Mouse (Mus musculus): ENCODE measurements at regions not wholly inside any gene's neighbourhood (a gene's known extent, or its start where the extent isn't known, plus 50 kb on each side); places are given as distances from the start of the nearest gene placed in this dataset.

GRCm38 (mm10) chr6:93113361-93113760, 170.1 kb upstream of the Adamts9 start:
- TF ChIP-seq KAT2A (conservative IDR thresholded peaks at IDR 0.05; ENCODE audit: low read depth, low read length) (no peak), POLR2A (IDR thresholded peaks at IDR 0.05; ENCODE audit: control insufficient read depth in 1 of 2, insufficient read depth in 1 of 2, low read depth in 1 of 2, low read length in 2 of 2, poor library complexity in 1 of 2) (no peak), NELFE (IDR thresholded peaks at IDR 0.05; ENCODE audit: low read depth, low read length) (no peak), GATA1 (IDR thresholded peaks at IDR 0.05; ENCODE audit: low read depth, low read length) (no peak), TBP (IDR thresholded peaks at IDR 0.05; ENCODE audit: low read depth, low read length) (no peak), ETS1 (IDR thresholded peaks at IDR 0.05; ENCODE audit: low read depth, low read length) (no peak), SMC3 (IDR thresholded peaks at IDR 0.05; ENCODE audit: low read depth, low read length) (no peak), CHD1 (IDR thresholded peaks at IDR 0.05; ENCODE audit: low read depth, low read length) (no peak), UBTF (IDR thresholded peaks at IDR 0.05; ENCODE audit: borderline replicate concordance, insufficient read depth, low read depth, low read length) (no peak), E2F4 (IDR thresholded peaks at IDR 0.05; ENCODE audit: borderline replicate concordance, low read depth, low read length) (no peak)
- no peaks in the 10 kb centered on the region for H3K4me1 ChIP-seq (ENCODE audit: control insufficient read depth in 1 of 2, insufficient read depth in 2 of 2, low read length in 2 of 2)
- no peaks in the 10 kb centered on the region for H3K27me3 ChIP-seq (ENCODE audit: control insufficient read depth in 1 of 2, insufficient read depth in 2 of 2, low read length in 2 of 2)
- DNase-seq (ENCODE audit: low read depth, low spot score) = no peak
- H3K9me3 ChIP-seq (replicated peaks; ENCODE audit: insufficient read depth, low read length) = no peaks in the 10 kb centered on the region
- no peak overlapping the region for H3K9ac ChIP-seq (ENCODE audit: control insufficient read depth, low read depth, low read length, poor library complexity, severe bottlenecking)
- no peak overlapping the region for H3K27ac ChIP-seq (ENCODE audit: control insufficient read depth, low read depth, low read length)
- no peaks in the 10 kb centered on the region for H3K79me2 ChIP-seq (ENCODE audit: control insufficient read depth, insufficient read depth, low read length, poor library complexity)
- no peaks in the 10 kb centered on the region for H3K36me3 ChIP-seq (ENCODE audit: control insufficient read depth in 1 of 2, insufficient read depth in 2 of 2, low read length in 2 of 2)
- no peak overlapping the region for H3K4me3 ChIP-seq (ENCODE audit: control insufficient read depth in 1 of 2, insufficient read depth in 1 of 2, low read depth in 2 of 2, low read length in 2 of 2)

GRCm38 (mm10) chr6:93094730-93095360, 151.6 kb upstream of the Adamts9 start:
- Histone ChIP-seq H3K79me2 (ENCODE audit: control insufficient read depth, insufficient read depth, low read length, poor library complexity) (no peaks in the 10 kb centered on the region), H3K9ac (ENCODE audit: control insufficient read depth, low read depth, low read length, poor library complexity, severe bottlenecking) (no peak overlapping the region), H3K36me3 (ENCODE audit: control insufficient read depth in 1 of 2, insufficient read depth in 2 of 2, low read length in 2 of 2) (no peaks in the 10 kb centered on the region), H3K4me1 (ENCODE audit: control insufficient read depth in 1 of 2, insufficient read depth in 2 of 2, low read length in 2 of 2) (no peaks in the 10 kb centered on the region), H3K9me3 (replicated peaks; ENCODE audit: insufficient read depth, low read length) (no peaks in the 10 kb centered on the region), H3K27me3 (ENCODE audit: control insufficient read depth in 1 of 2, insufficient read depth in 2 of 2, low read length in 2 of 2) (no peaks in the 10 kb centered on the region), H3K27ac (ENCODE audit: control insufficient read depth, low read depth, low read length) (no peak overlapping the region), H3K4me3 (ENCODE audit: control insufficient read depth in 1 of 2, insufficient read depth in 1 of 2, low read depth in 2 of 2, low read length in 2 of 2) (no peak overlapping the region)
- TF ChIP-seq MAFK (IDR thresholded peaks at IDR 0.05; ENCODE audit: borderline replicate concordance, low read depth, low read length) (no peak), MEF2A (IDR thresholded peaks at IDR 0.05; ENCODE audit: extremely low read depth, insufficient replicate concordance, low read depth, low read length, poor library complexity, severe bottlenecking) (no peak), KAT2A (conservative IDR thresholded peaks at IDR 0.05; ENCODE audit: low read depth, low read length) (no peak), MYC (IDR thresholded peaks at IDR 0.05; ENCODE audit: low read depth, low read length) (no peak), EP300 (IDR thresholded peaks at IDR 0.05; ENCODE audit: low read depth in 1 of 2, low read length in 2 of 2) (no peak), NELFE (IDR thresholded peaks at IDR 0.05; ENCODE audit: low read depth, low read length) (no peak)
- DNase-seq (ENCODE audit: low read depth, low spot score) = no peak

DNA sequence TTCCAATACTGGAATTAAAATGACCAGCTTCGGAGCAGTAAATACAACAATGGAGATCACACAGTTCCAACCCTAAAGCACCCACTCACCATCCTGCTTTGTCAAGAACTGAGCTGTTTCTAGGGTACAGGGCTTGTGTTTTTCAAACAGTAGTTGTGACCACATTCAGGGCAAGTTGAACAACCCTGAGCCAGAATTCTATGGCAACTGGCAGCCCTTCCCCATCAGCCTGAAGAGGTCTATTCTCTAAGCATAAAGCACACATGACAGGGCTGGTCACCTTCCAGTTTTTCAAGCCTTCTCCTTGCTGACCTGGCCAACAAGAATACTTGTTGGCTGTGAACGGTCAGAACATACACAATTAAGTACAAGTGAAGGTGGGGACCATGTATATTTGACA, 150.5 kb upstream of the Adamts9 start:
- H3K27ac ChIP-seq (ENCODE audit: control insufficient read depth, low read depth, low read length) = no peak overlapping the region
- no peak overlapping the region for H3K4me3 ChIP-seq (ENCODE audit: control insufficient read depth in 1 of 2, insufficient read depth in 1 of 2, low read depth in 2 of 2, low read length in 2 of 2)
- H3K27me3 ChIP-seq (ENCODE audit: control insufficient read depth in 1 of 2, insufficient read depth in 2 of 2, low read length in 2 of 2) = no peaks in the 10 kb centered on the region
- no peaks in the 10 kb centered on the region for H3K9me3 ChIP-seq (replicated peaks; ENCODE audit: insufficient read depth, low read length)
- H3K4me1 ChIP-seq (ENCODE audit: control insufficient read depth in 1 of 2, insufficient read depth in 2 of 2, low read length in 2 of 2) = no peaks in the 10 kb centered on the region
- no peak for DNase-seq (ENCODE audit: low read depth, low spot score)
- no peak for TF ChIP-seq ELF1 (IDR thresholded peaks at IDR 0.05; ENCODE audit: low read depth, low read length)
- TF ChIP-seq MYC (IDR thresholded peaks at IDR 0.05; ENCODE audit: low read depth, low read length) = no peak
- no peak for TF ChIP-seq BHLHE40 (IDR thresholded peaks at IDR 0.05; ENCODE audit: borderline replicate concordance, low read depth, low read length)
- TF ChIP-seq CHD2 (IDR thresholded peaks at IDR 0.05; ENCODE audit: low read length) = no peak
- TF ChIP-seq GABPA (IDR thresholded peaks at IDR 0.05; ENCODE audit: low read depth, low read length) = no peak
- no peak for TF ChIP-seq TCF12 (IDR thresholded peaks at IDR 0.05; ENCODE audit: low read depth, low read length)
- TF ChIP-seq E2F4 (IDR thresholded peaks at IDR 0.05; ENCODE audit: borderline replicate concordance, low read depth, low read length) = no peak
- TF ChIP-seq ZNF384 (IDR thresholded peaks at IDR 0.05; ENCODE audit: low read depth, low read length) = no peak
- TF ChIP-seq MEF2A (IDR thresholded peaks at IDR 0.05; ENCODE audit: extremely low read depth, insufficient replicate concordance, low read depth, low read length, poor library complexity, severe bottlenecking) = no peak
- no peak for TF ChIP-seq NRF1 (IDR thresholded peaks at IDR 0.05; ENCODE audit: insufficient read depth, low read depth, low read length, poor library complexity, severe bottlenecking)
- no peak for TF ChIP-seq ETS1 (IDR thresholded peaks at IDR 0.05; ENCODE audit: low read depth, low read length)
- TF ChIP-seq POLR2AphosphoS5 (IDR thresholded peaks at IDR 0.05; ENCODE audit: borderline replicate concordance, low read depth, low read length) = no peak
- TF ChIP-seq JUND (IDR thresholded peaks at IDR 0.05; ENCODE audit: low read depth, low read length) = no peak
- TF ChIP-seq CTCF (IDR thresholded peaks at IDR 0.05 in 2 of 3, conservative IDR thresholded peaks at IDR 0.05 in 1 of 3; ENCODE audit: control insufficient read depth in 1 of 3, insufficient read depth in 1 of 3, low read depth in 2 of 3, low read length in 3 of 3, poor library complexity in 1 of 3, severe bottlenecking in 1 of 3) = no peak
- no peaks in the 10 kb centered on the region for H3K36me3 ChIP-seq (ENCODE audit: control insufficient read depth in 1 of 2, insufficient read depth in 2 of 2, low read length in 2 of 2)
- H3K79me2 ChIP-seq (ENCODE audit: control insufficient read depth, insufficient read depth, low read length, poor library complexity) = no peaks in the 10 kb centered on the region
- H3K9ac ChIP-seq (ENCODE audit: control insufficient read depth, low read depth, low read length, poor library complexity, severe bottlenecking) = no peak overlapping the region
